Mouse (Mus musculus): ENCODE measurements around the gene Mt2. TPM values are rescaled to one million over a fixed set of nuclear protein-coding genes. Genes with fewer than 3 reads are reported as not detected.
A peak's percentile ranks its signal among the peaks of the same experiment; 100 is the strongest.
"Not testable (repeated sequence)": the region's sequence is repeated elsewhere in the genome, so short reads cannot be mapped to it uniquely, and the experiment has no call there.

Gene Mt2
- 100 to 1,000 TPM; 269 to 360 TPM for total RNA-seq (2021)
- long read RNA-seq, experiment 1, transcript Mt2-201 (3 exons, 511 nt) = major isoform, 29 of 34 reads
- long read RNA-seq, experiment 1, partial matches to known transcripts = 0 of 34 reads
- long read RNA-seq, experiment 1, other reads (novel, unspliced or antisense) = 5 of 34 reads
- long read RNA-seq, experiment 2, transcript Mt2-201 (3 exons, 511 nt) = major isoform, 17 of 23 reads
- long read RNA-seq, experiment 2, partial matches to known transcripts = 1 of 23 reads
- long read RNA-seq, experiment 2, other reads (novel, unspliced or antisense) = 5 of 23 reads

DNA sequence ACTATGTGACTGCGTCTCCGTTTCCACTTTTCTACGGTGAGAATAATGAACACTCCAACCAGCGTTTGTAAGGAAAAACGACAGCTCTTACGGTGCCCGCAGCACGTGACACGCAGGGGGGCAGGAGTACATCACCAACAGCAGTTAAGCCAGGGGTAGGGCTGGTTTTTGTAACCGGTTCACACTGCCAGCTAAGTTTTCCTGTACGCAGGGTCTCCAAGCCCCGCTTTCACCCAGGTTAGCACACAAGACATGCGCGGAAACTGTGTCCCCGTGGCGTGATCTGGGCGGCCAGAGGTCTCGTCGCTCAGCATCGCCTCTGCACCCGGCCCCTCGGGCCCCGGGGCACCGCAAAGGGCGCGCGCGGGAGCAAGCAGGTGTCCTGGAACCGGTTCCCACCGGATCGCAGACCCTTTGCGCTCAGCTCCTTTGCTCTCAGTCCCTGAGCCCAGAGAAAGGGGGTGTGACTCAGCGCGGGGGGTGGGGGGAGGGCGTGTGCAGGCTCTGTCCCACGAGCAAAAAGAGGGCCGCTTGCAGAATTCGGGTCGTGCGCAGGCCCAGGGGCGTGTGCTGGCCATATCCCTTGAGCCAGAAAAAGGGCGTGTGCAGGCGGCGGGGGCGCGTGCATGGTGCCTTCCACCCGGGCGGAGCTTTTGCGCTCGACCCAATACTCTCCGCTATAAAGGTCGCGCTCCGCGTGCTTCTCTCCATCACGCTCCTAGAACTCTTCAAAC, at the start of gene Mt2:
Gene Mt2, plus strand, starts transcription at position 590 of the 734 bp plus-strand sequence.
- intact Hi-C loops (cut with DNase I) = no loop called here
- peak; percentile 72 to 94 for DNase-seq (ENCODE audit: low spot score in 2 of 2)

- DNase-seq (ENCODE audit: low spot score in 2 of 2) = no peak
- intact Hi-C loops (cut with DNase I) = no loop called here
Observed at GRCm38 (mm10) chr8:94122711-94123468, 49.6 kb upstream of the Mt2 start.

DNA sequence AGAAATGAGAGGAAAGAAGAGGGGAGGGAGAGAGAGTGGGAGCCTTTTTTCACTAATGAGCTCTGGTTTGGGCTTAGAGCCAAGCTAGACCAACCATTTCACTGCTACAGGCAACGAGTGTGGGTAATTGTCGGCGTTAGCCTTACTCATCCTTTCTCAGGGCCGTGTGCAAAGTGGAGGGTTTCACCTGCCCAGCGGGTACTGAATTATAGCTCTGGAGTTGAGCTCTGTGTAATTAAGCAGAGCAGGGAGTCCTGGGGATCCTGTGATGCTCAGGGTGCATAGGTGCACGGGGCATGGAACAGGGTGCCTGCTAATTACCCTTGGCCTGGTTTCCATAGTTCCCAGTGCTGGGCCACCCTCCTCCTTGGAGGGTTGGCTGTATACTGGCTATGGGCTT, 44.8 kb upstream of the Mt2 start:
- intact Hi-C loops (cut with DNase I) = no loop called here
- DNase-seq (ENCODE audit: low spot score in 2 of 2) = peak in 1 of 2 experiments; percentile 43

DNA sequence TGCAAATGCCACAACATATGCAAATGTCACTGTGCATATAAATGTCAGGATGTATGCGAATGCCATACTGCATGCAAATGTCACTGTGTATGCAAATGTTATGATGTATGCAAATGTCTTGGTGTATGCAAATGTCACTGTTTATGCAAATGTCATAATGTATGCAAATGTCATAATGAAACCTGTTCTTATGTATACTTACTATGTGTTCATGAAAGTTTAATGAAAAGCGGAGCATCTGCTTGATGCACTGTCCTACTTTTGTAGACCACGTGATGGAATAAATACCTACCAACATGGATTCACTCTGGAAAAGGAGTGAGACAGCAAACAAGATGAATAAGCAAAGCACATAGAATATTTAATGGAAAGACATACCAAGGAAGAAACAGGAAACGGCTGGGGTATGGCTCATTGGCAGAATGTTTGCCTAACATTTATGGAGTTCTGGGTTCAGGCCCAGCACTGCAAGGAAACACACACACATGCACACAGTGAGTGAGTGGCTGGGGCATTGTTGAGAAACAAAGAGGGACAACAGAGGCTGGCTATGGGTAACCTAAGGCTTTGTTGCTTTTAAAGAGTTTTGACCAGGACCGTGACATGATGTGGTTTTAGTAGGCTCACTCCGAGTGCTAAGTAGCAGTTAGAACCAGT, 43.2 kb upstream of the Mt2 start:
- intact Hi-C loops (cut with DNase I) = no loop called here
- peak in 1 of 2 experiments; percentile 50 for DNase-seq (ENCODE audit: low spot score in 2 of 2)

- intact Hi-C loops (cut with DNase I) = no loop called here
- no peak for DNase-seq (ENCODE audit: low spot score in 2 of 2)
Observed at GRCm38 (mm10) chr8:94130126-94130525, 42.3 kb upstream of the Mt2 start.

GRCm38 (mm10) chr8:94132096-94132495, 40.4 kb upstream of the Mt2 start:
- DNase-seq (ENCODE audit: low spot score in 2 of 2) = no peak
- intact Hi-C loops (cut with DNase I) = no loop called here

GRCm38 (mm10) chr8:94134601-94135000, 37.9 kb upstream of the Mt2 start:
- intact Hi-C loops (cut with DNase I) = not testable (repeated sequence)

GRCm38 (mm10) chr8:94135556-94135955, 36.9 kb upstream of the Mt2 start:
- no peak for DNase-seq (ENCODE audit: low spot score in 2 of 2)
- intact Hi-C loops (cut with DNase I) = no loop called here

More at GRCm38 (mm10) chr8:94134601-94135000, 37.9 kb upstream of the Mt2 start:
- DNase-seq (ENCODE audit: low spot score in 2 of 2) = not testable (repeated sequence)

DNA sequence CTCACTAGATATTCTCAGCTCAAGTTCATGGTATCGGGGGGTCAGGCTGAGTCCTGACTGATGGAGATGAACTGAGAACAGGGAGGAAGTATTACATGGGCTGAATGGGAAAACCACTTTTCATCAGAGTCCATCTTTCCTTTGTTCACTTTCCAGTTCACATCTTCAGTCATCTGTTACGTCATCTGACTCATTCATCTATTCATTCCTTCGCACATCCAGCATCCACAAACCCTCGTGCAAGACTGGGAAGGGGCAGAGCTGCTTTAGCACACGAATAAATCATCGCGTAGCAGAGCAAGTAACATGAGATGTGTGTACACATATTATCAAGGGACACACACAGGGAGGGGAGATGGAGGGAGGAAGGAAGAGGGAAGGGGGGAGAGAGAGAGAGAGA, 36.3 kb upstream of the Mt2 start:
- intact Hi-C loops (cut with DNase I) = no loop called here

GRCm38 (mm10) chr8:94136933-94137332, 35.5 kb upstream of the Mt2 start, which contains the start of gene Mt4:
TSS of gene Mt4 (plus strand) at chr8:94137197.
- intact Hi-C loops (cut with DNase I) = no loop called here
- DNase-seq (ENCODE audit: low spot score in 2 of 2) = no peak

More for the DNA sequence above, 36.3 kb upstream of the Mt2 start:
- no peak for DNase-seq (ENCODE audit: low spot score in 2 of 2)

- DNase-seq (ENCODE audit: low spot score in 2 of 2) = no peak
- intact Hi-C loops (cut with DNase I) = no loop called here
Observed at GRCm38 (mm10) chr8:94140266-94140795, 32.1 kb upstream of the Mt2 start.

- DNase-seq (ENCODE audit: low spot score in 2 of 2) = peak; percentile 21 to 77
- intact Hi-C loops (cut with DNase I) = no loop called here
Observed at GRCm38 (mm10) chr8:94148236-94148635, 24.2 kb upstream of the Mt2 start.

DNA sequence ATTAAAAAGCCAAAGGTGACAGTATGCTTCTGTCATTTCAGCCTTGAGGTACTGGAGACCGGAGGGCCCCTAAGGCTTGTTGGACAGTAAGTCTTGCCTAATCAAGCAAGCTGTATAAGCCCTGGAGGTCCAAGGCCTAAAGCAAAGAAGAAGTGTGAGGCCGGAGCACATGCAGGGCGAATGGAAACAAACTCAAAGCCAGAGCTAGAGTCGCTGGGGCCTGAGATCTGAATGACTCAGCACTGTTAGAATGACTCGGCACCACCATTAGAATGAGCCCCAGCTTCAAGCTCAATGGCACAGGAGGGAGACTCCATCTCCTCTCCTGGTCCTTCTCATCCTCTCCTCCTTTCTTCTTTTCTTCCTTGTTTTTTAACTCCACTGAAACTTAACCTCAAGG, 21.5 kb upstream of the Mt2 start:
- no peak for DNase-seq (ENCODE audit: low spot score in 2 of 2)
- intact Hi-C loops (cut with DNase I) = no loop called here

- DNase-seq (ENCODE audit: low spot score in 2 of 2) = peak; percentile 88 to 89
- intact Hi-C loops (cut with DNase I) = loop anchor here (2.0 kb wide), 1 partner anchor 54 kb away; the partner anchor contains the start of gene Bbs2
Observed at GRCm38 (mm10) chr8:94152513-94153300, 19.8 kb upstream of the Mt2 start, which contains the start of gene Mt3. TSS of gene Mt3 (plus strand) at chr8:94152607.

- intact Hi-C loops (cut with DNase I) = loop anchor here (2.0 kb wide), 1 partner anchor 55 kb away; the partner anchor contains the start of gene Bbs2
Observed at GRCm38 (mm10) chr8:94153451-94153850, 19.0 kb upstream of the Mt2 start.

DNA sequence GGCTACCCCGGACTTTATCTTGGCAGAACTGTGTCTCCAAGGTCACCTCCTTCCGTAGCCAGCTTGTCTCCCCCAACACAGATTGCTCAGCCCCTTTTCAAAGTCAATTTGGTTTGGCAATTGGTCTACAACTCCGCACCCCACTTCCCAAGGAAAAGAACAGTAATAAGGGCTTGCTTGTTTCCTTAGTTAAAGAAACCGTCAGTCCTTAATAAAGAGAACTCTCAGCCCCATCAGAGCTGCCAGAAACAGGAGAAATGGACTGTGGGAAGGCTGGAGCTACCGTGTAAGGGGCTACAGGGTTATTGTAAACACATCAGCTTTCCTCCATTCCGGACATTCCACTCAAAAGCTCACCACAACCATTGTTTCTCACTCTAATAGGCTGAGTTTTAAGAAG, 17.9 kb upstream of the Mt2 start:
- DNase-seq (ENCODE audit: low spot score in 2 of 2) = no peak
- intact Hi-C loops (cut with DNase I) = no loop called here

More at GRCm38 (mm10) chr8:94153451-94153850, 19.0 kb upstream of the Mt2 start:
- peak; percentile 23 to 42 for DNase-seq (ENCODE audit: low spot score in 2 of 2)

- intact Hi-C loops (cut with DNase I) = no loop called here
- DNase-seq (ENCODE audit: low spot score in 2 of 2) = no peak
Observed at GRCm38 (mm10) chr8:94156092-94156491, 16.4 kb upstream of the Mt2 start.

- intact Hi-C loops (cut with DNase I); DNase-seq (ENCODE audit: low spot score in 2 of 2): not testable (repeated sequence)
Observed at GRCm38 (mm10) chr8:94165772-94166171, 6.7 kb upstream of the Mt2 start.
